In genomic region chr9:77612349-77612748, GRCm38 (mm10) we compare ENCODE assay signal across 25 mouse cellular contexts.
"Had no signal": no experiment of that assay in that cellular context is flagged by ENCODE, and none has a peak within 500 bp of the region (broad histone marks: within the 10 kb centered on the region; RNA-seq: fewer than 3 reads in every experiment).

No protein-coding gene starts in this region.

- H3K4me2 ChIP-seq: heart, embryonic 12.5 days; hindbrain, embryonic 12.5 days; hindbrain, embryonic 14.5 days; kidney, embryonic 15.5 days; limb, embryonic 12.5 days; liver, embryonic 11.5 days had no signal

- H3K27ac ChIP-seq: heart, embryonic 10.5 days; hindbrain, embryonic 10.5 days; hindbrain, embryonic 12.5 days; hindbrain, embryonic 14.5 days; kidney, embryonic 15.5 days; kidney, postnatal 0 days; layer of hippocampus, adult 2 months; left cerebral cortex, adult 2 months; limb, embryonic 10.5 days; limb, embryonic 12.5 days; liver, embryonic 14.5 days had no signal

- ATAC-seq: hindbrain, embryonic 16.5 days; inflammation-experienced regulatory T-cells, adult 6 months had no signal

- H3K9me3 ChIP-seq: heart, embryonic 10.5 days; heart, embryonic 12.5 days; hindbrain, embryonic 10.5 days; hindbrain, embryonic 12.5 days; kidney, embryonic 15.5 days; limb, embryonic 10.5 days had no signal

- H3K27me3 ChIP-seq: heart, embryonic 12.5 days; hindbrain, embryonic 12.5 days; kidney, embryonic 15.5 days; limb, embryonic 12.5 days had no signal

- DNase-seq: gastrocnemius, postnatal 25 days; heart, adult 18-20 months; heart, postnatal 10 days; heart, postnatal 4 days; kidney, adult 11 months; kidney, adult 2 months; kidney, adult 9 months; kidney, postnatal 14 days; kidney, postnatal 36 days; liver had no signal

- H3K4me3 ChIP-seq: heart, embryonic 10.5 days; heart, embryonic 12.5 days; hindbrain, embryonic 10.5 days; hindbrain, embryonic 12.5 days; kidney, embryonic 15.5 days; layer of hippocampus, adult 2 months; left cerebral cortex, adult 2 months; limb, embryonic 10.5 days; limb, embryonic 12.5 days had no signal

- H3K4me1 ChIP-seq: hindbrain, embryonic 10.5 days; hindbrain, embryonic 12.5 days; kidney, embryonic 15.5 days; limb, embryonic 10.5 days; limb, embryonic 12.5 days had no signal

- H3K9ac ChIP-seq: heart, embryonic 12.5 days; hindbrain, embryonic 12.5 days; hindbrain, embryonic 14.5 days; kidney, embryonic 15.5 days; limb, embryonic 12.5 days; liver, embryonic 14.5 days had no signal

- H3K36me3 ChIP-seq: heart, embryonic 10.5 days; heart, embryonic 12.5 days; hindbrain, embryonic 10.5 days; hindbrain, embryonic 12.5 days; kidney, embryonic 15.5 days; limb, embryonic 10.5 days; limb, embryonic 12.5 days had no signal
